ENCODE assay signal across 8 mouse cellular contexts in genomic region chr7:142610627-142611406, GRCm38 (mm10). TPM values are rescaled to one million over a fixed set of nuclear protein-coding genes. Genes with fewer than 3 reads are reported as not detected.
DNase-seq lines count a peak whose midpoint lies in the region; ATAC-seq and TF ChIP-seq lines count a peak whose summit lies in the region.

No protein-coding gene starts in this region.

- H3K4me1 ChIP-seq in forebrain, embryonic 11.5 days (replicated peaks; ENCODE audit: control insufficient read depth, insufficient read depth, low read length), result peaks cover 6% of the 10 kb centered on the region; the same call in 1 of the 2 replicates
- peaks cover 32% of the 10 kb centered on the region for H3K4me1 ChIP-seq in hindbrain, embryonic 10.5 days (replicated peaks)

- no peaks in the 10 kb centered on the region for H3K27me3 ChIP-seq in forebrain, embryonic 11.5 days (ENCODE audit: control insufficient read depth, insufficient read depth, low read length)
- H3K27me3 ChIP-seq in hindbrain, embryonic 10.5 days (ENCODE audit: insufficient read depth, poor library complexity, severe bottlenecking), result no peaks in the 10 kb centered on the region

- WGBS in forebrain, embryonic 11.5 days, result under 1% methylated on average over 12 of the region's 12 CpGs
- under 1% methylated on average over 12 of the region's 12 CpGs for WGBS in hindbrain, embryonic 10.5 days

- peak; percentile 90 for ATAC-seq in forebrain, embryonic 11.5 days (replicated peaks; ENCODE audit: low FRiP score)
- no peak for ATAC-seq in monocyte, adult 5-6 weeks (replicated peaks; ENCODE audit: insufficient number of reproducible peaks, low FRiP score, low TSS enrichment, poor library complexity, severe bottlenecking)

- no peaks in the 10 kb centered on the region for H3K9me3 ChIP-seq in forebrain, embryonic 11.5 days (ENCODE audit: control insufficient read depth, low read length)
- no peaks in the 10 kb centered on the region for H3K9me3 ChIP-seq in hindbrain, embryonic 10.5 days

- DNase-seq in MN1 (ENCODE audit: low spot score), result peak; percentile 30
- peak; percentile 80 for DNase-seq in brain, embryonic 14.5 days (ENCODE audit: low read depth)
- DNase-seq in forebrain, embryonic 11.5 days (ENCODE audit: low spot score), result peak; percentile 88
- DNase-seq in hindbrain, embryonic 10.5 days (ENCODE audit: low spot score), result peak; percentile 85
- peak; percentile 34 to 67 for DNase-seq in left cerebral cortex, adult 2 months (ENCODE audit: extremely low spot score in 1 of 2, low spot score in 2 of 2)
- peak; percentile 34 to 71 for DNase-seq in lung, postnatal 4 days
- DNase-seq in right cerebral cortex, postnatal 4 days, result peak; percentile 74

- TF ChIP-seq POLR2A in brain, embryonic 14.5 days (IDR thresholded peaks at IDR 0.05; ENCODE audit: borderline replicate concordance, extremely low read depth, insufficient read depth, insufficient read length, poor library complexity, severe bottlenecking), result no peak

- intact Hi-C loops in left cerebral cortex, adult 2 months (cut with DNase I), result loop anchor here (1.0 kb wide), 1 partner anchor 61 kb away; no protein-coding TSS in a partner anchor

- TF ChIP-seq CTCF in brain, embryonic 14.5 days (IDR thresholded peaks at IDR 0.05; ENCODE audit: borderline replicate concordance, extremely low read depth, insufficient read depth, insufficient read length), result peak; percentile 71
- TF ChIP-seq CTCF in left cerebral cortex, adult 2 months (IDR thresholded peaks at IDR 0.05), result peak; percentile 80

- no peaks in the 10 kb centered on the region for H3K36me3 ChIP-seq in forebrain, embryonic 11.5 days (ENCODE audit: control insufficient read depth, insufficient read depth, low read length)
- H3K36me3 ChIP-seq in hindbrain, embryonic 10.5 days, result no peaks in the 10 kb centered on the region

- peak overlapping the region; percentile 40 for H3K4me2 ChIP-seq in forebrain, embryonic 11.5 days (ENCODE audit: low read depth, low read length, severe bottlenecking)

- H3K4me3 ChIP-seq in forebrain, embryonic 11.5 days (ENCODE audit: low read depth, low read length), result no peak overlapping the region
- H3K4me3 ChIP-seq in hindbrain, embryonic 10.5 days, result peak overlapping the region; percentile 40
- H3K4me3 ChIP-seq in left cerebral cortex, adult 2 months, result no peak overlapping the region

- peak overlapping the region; percentile 40 for H3K9ac ChIP-seq in forebrain, embryonic 11.5 days (ENCODE audit: low read length)

- peak overlapping the region; percentile 66 for H3K27ac ChIP-seq in forebrain, embryonic 11.5 days (ENCODE audit: low read depth, low read length)
- H3K27ac ChIP-seq in hindbrain, embryonic 10.5 days, result peak overlapping the region; percentile 89
- H3K27ac ChIP-seq in left cerebral cortex, adult 2 months, result no peak overlapping the region

RNA-seq across cellular contexts. Expression of gene Igf2, which starts 55.8 kb away (rescaled TPM):
- 234 and 457 TPM in 2 replicates for polyA plus RNA-seq in brain, embryonic 14.5 days (2012; rRNA removed)
- 121 and 141 TPM in 2 replicates for polyA plus RNA-seq in forebrain, embryonic 11.5 days (2014; fragmentation: Nextera tagmentation; extraction: Ambion mirVana)
- 219 and 247 TPM in 2 replicates for polyA plus RNA-seq in hindbrain, embryonic 10.5 days (2016; fragmentation: Nextera tagmentation; extraction: Ambion mirVana)
- total RNA-seq in left cerebral cortex, adult 2 months (2021), result 100 to 1,000 TPM in 1 of 2 experiments, 10 to 100 TPM in 1; 67.4 to 120 TPM
- 0.21 TPM in 1 of 3 replicates, not detected in the others for total RNA-seq in monocyte, adult 5-6 weeks (2017)

RNA-seq across cellular contexts. Expression of gene Gm49394, which starts 58.9 kb away (rescaled TPM):
- polyA plus RNA-seq in brain, embryonic 14.5 days (2012; rRNA removed), result 0.06 and 0.34 TPM in 2 replicates
- polyA plus RNA-seq in forebrain, embryonic 11.5 days (2014; fragmentation: Nextera tagmentation; extraction: Ambion mirVana), result not detected in 2 replicates
- polyA plus RNA-seq in hindbrain, embryonic 10.5 days (2016; fragmentation: Nextera tagmentation; extraction: Ambion mirVana), result not detected in 2 replicates
- under 1 TPM in 1 of 2 experiments, not detected in 1; 0.11 TPM for total RNA-seq in left cerebral cortex, adult 2 months (2021)
- total RNA-seq in monocyte, adult 5-6 weeks (2017), result not detected in 3 replicates

Comparison
In these comparisons a context has a peak if more than half of its experiments do, and no peak if none do; other contexts are left out.
1. DNase-seq: peak in every context shown above with its lines; median percentile 88 in forebrain, embryonic 11.5 days; 85 in hindbrain, embryonic 10.5 days; 80 in brain, embryonic 14.5 days; 74 in right cerebral cortex, postnatal 4 days; 52 in lung, postnatal 4 days; 50 in left cerebral cortex, adult 2 months; 30 in MN1.